Mouse (Mus musculus) megakaryocyte-erythroid progenitor cell, adult 5-6 weeks (primary cell): ENCODE measurements at regions not wholly inside any gene's neighbourhood (a gene's known extent, or its start where the extent isn't known, plus 50 kb on each side); places are given as distances from the start of the nearest gene placed in this dataset.

ENCODE experiments used
- ATAC-seq: replicated peaks from 2 replicates; pipeline ENCODE4 v1.8.0; 2016; ENCODE audit warnings: mild to moderate bottlenecking, inconsistent platforms; ENCODE audit not compliant: severe bottlenecking, poor library complexity, low FRiP score, low TSS enrichment

DNA sequence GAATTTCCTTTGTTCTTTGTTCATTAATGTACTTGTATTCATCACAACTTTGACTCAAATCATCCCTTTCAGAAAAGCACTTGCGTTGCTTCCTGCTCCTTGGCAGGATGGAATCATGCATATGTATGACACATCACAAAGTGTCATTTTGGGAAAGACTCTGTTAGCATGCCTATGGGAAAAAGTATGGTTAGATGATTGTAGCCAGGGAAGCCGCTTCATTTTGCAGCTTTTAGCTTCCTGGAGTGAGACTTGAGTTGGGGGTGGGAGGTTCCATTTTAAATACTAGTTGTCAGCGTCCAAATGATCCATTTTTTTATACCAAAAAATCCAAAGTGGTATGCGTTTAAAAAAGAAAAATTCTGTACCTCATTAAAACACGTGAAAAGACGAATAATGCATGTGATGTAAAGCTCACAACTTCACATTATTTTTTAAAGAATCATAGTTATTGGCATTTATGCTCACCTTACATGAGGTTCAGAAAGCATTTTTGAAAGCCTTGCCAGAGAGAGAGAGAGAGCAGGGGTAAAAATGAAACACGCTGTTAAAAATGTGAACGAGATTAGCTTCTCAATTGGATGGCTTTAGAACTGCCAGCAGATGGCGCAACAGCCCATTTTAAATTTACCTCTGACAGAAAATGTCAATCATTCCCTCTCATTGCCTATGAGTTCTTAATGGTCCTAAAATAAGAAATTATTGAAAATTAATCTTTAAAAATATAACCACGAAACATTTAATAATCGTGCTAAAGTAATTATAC is 57.6 kb upstream of the Akr1e1 start:
- peak; percentile 61; the same call in 1 of the 2 replicates for ATAC-seq

DNA sequence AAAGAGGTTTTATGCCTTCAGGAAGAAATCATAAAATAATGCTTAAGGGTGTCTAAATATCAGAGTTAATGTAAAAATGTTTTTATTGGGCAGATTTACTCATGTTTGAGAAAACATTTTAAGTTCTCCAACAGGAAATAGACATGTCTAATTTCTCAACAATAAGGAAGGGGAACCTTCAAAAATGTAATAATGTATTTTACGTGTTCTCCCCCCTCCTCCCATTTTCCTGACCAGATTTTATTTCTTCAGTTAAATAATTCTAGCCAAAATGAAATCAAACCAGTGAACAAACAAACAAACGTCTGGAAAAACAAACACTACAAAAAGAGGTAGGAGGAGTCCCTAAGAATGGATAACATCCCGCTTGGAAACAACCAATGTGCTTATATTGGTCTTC is 54.4 kb upstream of the Akr1e1 start:
- ATAC-seq, result no peak

DNA sequence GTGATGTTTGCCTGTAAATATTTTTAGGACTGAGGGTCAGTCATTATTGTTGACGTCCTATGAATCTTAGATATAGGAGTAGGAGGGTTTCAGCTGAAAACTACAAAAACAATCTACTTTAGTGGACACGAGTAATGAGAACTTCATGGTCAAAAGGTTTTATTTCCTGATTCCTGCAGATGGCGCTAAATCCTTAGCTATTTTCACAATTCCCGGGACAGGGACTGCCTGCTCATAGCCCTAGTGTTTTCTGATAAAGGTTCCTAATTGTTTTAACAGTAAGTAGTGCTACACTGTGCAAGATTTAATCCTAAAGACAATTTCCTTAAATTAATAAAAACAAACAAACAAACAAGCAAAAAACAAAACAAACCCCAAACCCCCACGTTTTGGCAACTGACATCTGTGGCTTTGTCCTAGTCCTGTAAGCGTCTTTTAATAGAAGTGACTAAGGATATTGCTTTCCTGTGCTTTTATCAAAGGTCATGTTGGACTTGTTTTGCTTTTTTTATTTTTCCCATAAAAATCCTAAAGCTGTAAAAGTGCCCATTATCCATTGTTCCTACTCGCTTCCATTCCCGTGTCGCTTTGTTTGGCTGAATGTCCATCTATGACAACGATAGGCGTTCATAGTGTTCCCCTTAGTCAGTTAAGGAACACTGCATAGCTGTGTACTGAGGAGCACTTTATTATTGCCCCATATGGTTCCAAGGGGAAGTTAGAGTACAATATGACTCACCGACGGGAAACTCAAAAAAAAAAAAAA is 53.5 kb upstream of the Akr1e1 start:
- ATAC-seq, result peak; percentile 78; the same call in 1 of the 2 replicates
